Mouse (Mus musculus): ENCODE measurements around the gene Bcam. TPM values are rescaled to one million over a fixed set of nuclear protein-coding genes. Genes with fewer than 3 reads are reported as not detected.

Bcam gene
- polyA plus RNA-seq, 1 experiment, result 829 TPM

DNA sequence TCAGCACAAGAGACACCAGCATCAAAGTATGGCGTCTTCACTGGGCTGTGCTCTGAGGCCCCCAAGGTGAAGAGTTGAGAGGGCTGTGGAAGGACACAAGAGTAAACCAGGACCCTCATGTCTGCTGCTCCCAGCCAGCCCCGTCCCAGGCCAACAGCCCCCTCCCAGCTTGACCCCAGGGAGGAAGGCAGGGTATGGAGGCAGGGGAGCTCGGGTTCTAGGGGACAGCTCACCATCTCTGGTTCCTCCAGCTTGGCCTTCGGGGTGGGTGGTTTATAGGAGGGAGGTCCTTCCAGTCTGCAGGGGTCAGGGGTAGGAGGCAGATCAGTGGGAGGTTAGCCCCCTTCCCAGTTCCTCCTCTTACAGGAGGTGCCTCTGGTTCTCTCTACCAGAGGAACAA, 51.6 kb downstream of the Bcam start:
- H3K4me1 ChIP-seq (ENCODE audit: control insufficient read depth, insufficient read depth, low read length), result peaks cover 5% of the 10 kb centered on the region; the same call in 1 of the 2 replicates
- TF ChIP-seq CTCF (IDR thresholded peaks at IDR 0.05; ENCODE audit: insufficient read depth, low read length), result no peak
- TF ChIP-seq POLR2A (IDR thresholded peaks at IDR 0.05; ENCODE audit: borderline replicate concordance, extremely low read depth, low read depth, low read length), result no peak
- no peak for DNase-seq
- WGBS, result 88% methylated on average over 4 of the region's 4 CpGs
- H3K4me3 ChIP-seq (replicated peaks; ENCODE audit: extremely low read depth, low read depth, low read length), result no peak overlapping the region

DNA sequence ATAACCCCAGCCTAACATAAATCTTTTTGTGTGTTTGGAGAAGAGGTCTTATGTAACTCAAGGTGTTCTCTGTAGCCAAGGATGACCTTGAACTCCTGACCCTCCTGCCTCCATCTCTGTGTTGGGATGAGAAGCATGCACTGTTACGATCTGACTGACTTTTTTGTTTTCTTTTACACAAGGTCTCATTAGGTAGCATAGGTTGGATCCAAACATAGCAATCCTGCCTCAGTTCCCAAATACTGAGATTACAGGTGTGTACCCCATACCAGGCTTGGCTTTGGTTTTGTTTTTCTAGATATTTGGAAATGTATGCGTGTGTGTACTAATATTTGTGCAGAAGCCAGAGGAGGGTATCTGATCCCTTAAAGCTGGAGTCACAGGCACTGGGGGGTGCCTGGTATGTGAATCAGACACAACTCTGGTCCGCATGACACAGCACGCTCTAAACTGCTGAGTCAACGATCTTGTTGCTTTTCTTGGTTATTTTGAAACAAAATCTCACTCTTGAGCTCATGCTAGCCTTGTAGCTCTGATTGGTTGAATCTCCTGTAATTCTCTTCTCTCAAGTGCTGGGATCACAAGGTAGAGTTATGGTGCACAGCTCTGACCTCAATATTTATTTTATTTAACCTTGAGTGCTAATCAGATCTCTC, 52.4 kb downstream of the Bcam start:
- WGBS, result 89% methylated on average over 5 of the region's 5 CpGs
- Histone ChIP-seq H3K4me3 (replicated peaks; ENCODE audit: extremely low read depth, low read depth, low read length) (no peak overlapping the region), H3K4me1 (ENCODE audit: control insufficient read depth, insufficient read depth, low read length) (peaks cover 5% of the 10 kb centered on the region; the same call in 1 of the 2 replicates)
- no peak for DNase-seq
- TF ChIP-seq CTCF (IDR thresholded peaks at IDR 0.05; ENCODE audit: insufficient read depth, low read length), result no peak
- no peak for TF ChIP-seq POLR2A (IDR thresholded peaks at IDR 0.05; ENCODE audit: borderline replicate concordance, extremely low read depth, low read depth, low read length)

DNA sequence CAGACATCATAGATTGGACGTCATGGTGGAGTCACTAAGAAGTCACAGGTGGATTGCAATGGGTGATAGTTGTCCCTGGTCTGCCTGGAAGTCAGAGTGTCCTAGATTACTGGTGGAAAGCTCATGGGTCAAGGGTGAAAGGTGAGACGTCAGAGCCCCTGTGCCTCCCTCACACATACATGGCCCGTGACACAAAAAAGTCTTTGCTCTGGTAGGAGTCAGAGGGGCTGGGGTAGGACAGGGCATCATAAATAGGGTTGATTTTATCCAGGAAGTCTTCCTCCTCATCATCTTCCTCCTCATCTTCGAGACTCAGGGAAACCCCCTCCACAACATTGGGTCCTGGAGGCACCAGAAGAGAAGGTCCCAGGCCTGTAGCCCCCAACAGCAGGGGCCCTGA, 53.5 kb downstream of the Bcam start:
- no peak overlapping the region for H3K4me3 ChIP-seq (replicated peaks; ENCODE audit: extremely low read depth, low read depth, low read length)
- H3K4me1 ChIP-seq (ENCODE audit: control insufficient read depth, insufficient read depth, low read length), result peaks cover 3% of the 10 kb centered on the region; the same call in 1 of the 2 replicates
- 77% methylated on average over 4 of the region's 4 CpGs for WGBS
- no peak for DNase-seq
- no peak for TF ChIP-seq POLR2A (IDR thresholded peaks at IDR 0.05; ENCODE audit: borderline replicate concordance, extremely low read depth, low read depth, low read length)
- TF ChIP-seq CTCF (IDR thresholded peaks at IDR 0.05; ENCODE audit: insufficient read depth, low read length), result no peak

DNA sequence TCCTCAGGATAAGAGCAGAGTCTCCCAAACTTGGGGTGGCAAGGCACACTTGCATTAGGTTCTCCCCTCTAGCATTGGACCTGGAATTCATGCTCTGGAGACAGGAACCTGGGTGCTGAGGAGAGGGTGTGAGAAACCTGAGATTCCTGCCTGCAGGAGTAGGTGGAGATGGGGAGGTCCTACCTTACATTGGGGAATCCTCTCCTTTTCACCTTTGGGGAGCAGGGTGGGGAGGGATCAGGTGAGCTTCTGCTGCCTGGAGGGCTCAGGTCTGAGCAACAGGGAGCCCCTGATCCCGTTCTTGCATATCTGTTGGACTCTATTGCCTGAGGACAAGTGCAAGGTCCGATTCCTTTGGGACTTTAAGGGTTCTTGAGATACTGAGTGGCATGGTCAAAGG, 54.0 kb downstream of the Bcam start:
- 70% methylated on average over 2 of the region's 2 CpGs for WGBS
- no peak for TF ChIP-seq POLR2A (IDR thresholded peaks at IDR 0.05; ENCODE audit: borderline replicate concordance, extremely low read depth, low read depth, low read length)
- TF ChIP-seq CTCF (IDR thresholded peaks at IDR 0.05; ENCODE audit: insufficient read depth, low read length), result no peak
- H3K4me1 ChIP-seq (ENCODE audit: control insufficient read depth, insufficient read depth, low read length), result peaks cover 3% of the 10 kb centered on the region; the same call in 1 of the 2 replicates
- DNase-seq, result no peak
- H3K4me3 ChIP-seq (replicated peaks; ENCODE audit: extremely low read depth, low read depth, low read length), result no peak overlapping the region

DNA sequence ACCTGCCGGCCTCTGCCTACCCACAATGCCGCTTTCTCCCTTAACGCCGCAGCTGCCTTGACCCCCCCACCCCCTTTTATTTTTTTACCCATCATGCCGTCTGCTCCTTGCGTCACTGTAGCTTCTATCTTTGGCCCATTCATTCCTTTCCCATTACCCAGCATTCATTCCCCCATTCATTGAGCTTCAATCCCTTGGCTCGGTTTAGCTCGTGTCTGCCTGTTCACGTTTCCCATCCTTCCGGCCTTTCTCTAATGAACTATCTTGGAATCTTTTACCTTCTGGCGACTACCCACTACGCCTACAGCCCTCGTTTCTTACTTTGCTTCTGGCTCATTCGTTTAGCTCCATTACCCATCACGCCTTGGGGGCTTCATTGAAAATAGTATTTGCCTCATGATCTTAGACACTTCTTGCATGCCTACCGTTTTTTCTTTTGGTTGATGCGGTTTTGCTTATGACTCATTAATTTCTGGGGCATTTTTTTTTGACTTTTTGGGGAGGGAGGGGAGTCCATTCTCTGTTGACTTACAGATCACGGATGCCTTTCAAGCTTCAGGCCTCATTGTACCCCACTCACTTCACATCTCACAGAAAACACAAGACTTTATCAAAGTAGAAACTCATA, 54.6 kb downstream of the Bcam start:
- TF ChIP-seq POLR2A (IDR thresholded peaks at IDR 0.05; ENCODE audit: borderline replicate concordance, extremely low read depth, low read depth, low read length), result no peak
- TF ChIP-seq CTCF (IDR thresholded peaks at IDR 0.05; ENCODE audit: insufficient read depth, low read length), result no peak
- H3K4me1 ChIP-seq (ENCODE audit: control insufficient read depth, insufficient read depth, low read length), result peaks cover 3% of the 10 kb centered on the region; the same call in 1 of the 2 replicates
- peak overlapping the region; percentile 68 for H3K4me3 ChIP-seq (replicated peaks; ENCODE audit: extremely low read depth, low read depth, low read length)
- WGBS, result 5% methylated on average over 18 of the region's 18 CpGs
- DNase-seq, result no peak

DNA sequence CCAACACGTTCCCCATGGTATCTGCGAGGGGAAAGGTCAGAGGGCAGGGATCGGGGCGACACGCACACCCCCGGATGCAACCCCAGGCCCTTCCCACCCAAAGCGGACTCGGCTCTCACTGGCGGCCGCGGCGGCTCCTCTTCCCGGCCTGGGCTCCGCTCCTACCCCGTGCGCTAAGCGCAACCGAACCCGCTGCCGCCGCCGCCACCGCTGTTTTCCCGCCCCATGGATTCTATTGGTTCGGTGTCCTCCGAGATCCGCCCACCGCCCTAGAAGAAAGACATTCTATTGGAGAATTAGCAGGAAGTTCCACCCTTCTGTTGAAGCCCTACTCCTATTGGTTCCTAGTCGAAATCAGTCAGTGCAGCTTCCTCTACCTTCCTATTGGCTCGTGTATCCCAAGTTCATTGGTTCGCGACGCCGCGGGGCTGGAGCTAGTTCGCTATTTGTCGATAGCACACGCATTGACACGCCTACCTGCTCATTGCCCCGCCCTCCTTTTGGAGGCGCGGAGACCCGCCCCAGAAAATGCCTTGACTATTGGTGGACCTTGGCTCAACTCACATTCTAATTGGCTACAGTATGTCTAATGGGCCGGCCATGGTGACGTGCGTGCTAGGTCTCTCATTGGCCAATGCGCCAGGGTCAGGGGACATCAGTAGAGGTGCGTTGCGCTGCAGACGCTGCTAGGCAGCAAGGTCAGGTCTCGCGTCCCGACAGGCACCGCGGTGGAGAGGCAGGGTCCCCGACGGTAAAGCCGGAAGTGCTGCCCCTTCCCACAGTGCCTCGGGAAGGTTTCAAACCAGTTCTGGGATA, 55.4 kb downstream of the Bcam start, which contains the start of gene Tomm40:
Tomm40 (minus strand) TSS at position 200 of the 816 bp plus-strand sequence.
- TF ChIP-seq CTCF (IDR thresholded peaks at IDR 0.05; ENCODE audit: insufficient read depth, low read length) (no peak), POLR2A (IDR thresholded peaks at IDR 0.05; ENCODE audit: borderline replicate concordance, extremely low read depth, low read depth, low read length) (peak; percentile 92; the same call in 1 of the 2 replicates)
- H3K4me1 ChIP-seq (ENCODE audit: control insufficient read depth, insufficient read depth, low read length), result peaks cover 3% of the 10 kb centered on the region; the same call in 1 of the 2 replicates
- DNase-seq, result peak; percentile 98
- WGBS, result under 1% methylated on average over 58 of the region's 59 CpGs
- peak within 1 kb of the TSS; percentile 90 for H3K4me3 ChIP-seq (replicated peaks; ENCODE audit: extremely low read depth, low read depth, low read length)

DNA sequence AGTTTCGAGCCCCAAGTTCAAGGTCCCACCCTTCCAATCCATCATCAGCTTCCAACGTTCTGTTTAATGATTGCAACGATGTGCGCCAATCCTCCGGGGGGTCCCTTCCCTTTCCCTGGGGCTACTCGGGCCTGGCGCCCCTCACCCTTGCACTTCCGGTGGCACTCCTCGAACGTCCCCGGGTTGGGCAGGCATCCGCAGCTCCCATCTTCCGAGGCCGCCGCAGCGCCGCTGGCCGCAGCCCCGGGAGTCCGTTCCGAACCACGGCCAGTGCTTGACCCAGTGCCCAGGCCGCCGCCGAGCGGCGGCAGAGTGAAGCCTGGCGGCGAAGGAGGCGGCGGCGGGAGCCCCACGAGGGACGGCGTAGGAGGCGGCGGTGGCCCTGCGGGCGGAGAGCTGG, 56.0 kb downstream of the Bcam start:
- WGBS, result under 1% methylated on average over 37 of the region's 39 CpGs
- no peak for TF ChIP-seq CTCF (IDR thresholded peaks at IDR 0.05; ENCODE audit: insufficient read depth, low read length)
- TF ChIP-seq POLR2A (IDR thresholded peaks at IDR 0.05; ENCODE audit: borderline replicate concordance, extremely low read depth, low read depth, low read length), result no peak
- peak overlapping the region; percentile 90 for H3K4me3 ChIP-seq (replicated peaks; ENCODE audit: extremely low read depth, low read depth, low read length)
- peaks cover 3% of the 10 kb centered on the region; the same call in 1 of the 2 replicates for H3K4me1 ChIP-seq (ENCODE audit: control insufficient read depth, insufficient read depth, low read length)
- no peak for DNase-seq

DNA sequence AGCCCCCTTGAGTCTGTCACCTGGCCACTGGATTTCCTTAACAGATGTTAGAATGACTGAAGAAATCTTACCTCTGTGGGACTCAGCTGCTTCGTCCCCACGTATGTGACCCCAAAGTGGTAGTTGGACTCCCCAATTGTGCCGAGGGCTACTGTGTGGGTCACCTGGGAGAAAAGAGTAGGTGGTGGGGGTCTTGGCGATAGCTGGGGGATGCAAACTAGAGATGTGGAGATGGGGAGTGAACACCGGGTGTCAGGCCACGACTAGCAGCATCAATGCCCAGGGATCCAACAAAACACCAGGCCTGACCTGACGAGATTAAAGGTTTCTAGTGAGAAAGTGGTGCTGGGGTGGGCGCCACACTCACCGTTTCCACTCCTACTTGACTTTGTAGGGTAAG, 57.2 kb downstream of the Bcam start:
- 85% methylated on average over 9 of the region's 9 CpGs for WGBS
- TF ChIP-seq CTCF (IDR thresholded peaks at IDR 0.05; ENCODE audit: insufficient read depth, low read length) (no peak), POLR2A (IDR thresholded peaks at IDR 0.05; ENCODE audit: borderline replicate concordance, extremely low read depth, low read depth, low read length) (no peak)
- no peak for DNase-seq
- H3K4me3 ChIP-seq (replicated peaks; ENCODE audit: extremely low read depth, low read depth, low read length), result no peak overlapping the region
- H3K4me1 ChIP-seq (ENCODE audit: control insufficient read depth, insufficient read depth, low read length), result peaks cover 3% of the 10 kb centered on the region; the same call in 1 of the 2 replicates

DNA sequence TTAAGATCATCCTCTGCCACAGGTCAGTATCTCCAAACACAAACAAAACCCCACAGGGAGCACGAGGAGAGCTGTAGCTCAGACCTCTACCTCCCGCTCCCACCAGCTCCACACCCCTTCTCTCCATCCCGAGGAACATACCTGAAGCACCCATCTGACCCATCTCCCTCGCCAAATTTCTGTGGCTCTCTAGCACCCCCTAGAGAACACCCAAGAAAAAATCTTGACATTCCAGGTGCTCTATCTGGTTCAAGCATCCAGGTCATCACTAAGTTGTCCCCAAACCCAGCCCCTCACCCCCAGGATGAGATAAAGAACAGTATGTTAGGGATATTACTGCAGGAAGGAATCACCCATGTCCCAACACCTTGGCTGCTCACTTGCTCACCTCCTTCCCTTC, 57.6 kb downstream of the Bcam start:
- Histone ChIP-seq H3K4me1 (ENCODE audit: control insufficient read depth, insufficient read depth, low read length) (peaks cover 3% of the 10 kb centered on the region; the same call in 1 of the 2 replicates), H3K4me3 (replicated peaks; ENCODE audit: extremely low read depth, low read depth, low read length) (no peak overlapping the region)
- 37% methylated on average over 4 of the region's 4 CpGs for WGBS
- TF ChIP-seq POLR2A (IDR thresholded peaks at IDR 0.05; ENCODE audit: borderline replicate concordance, extremely low read depth, low read depth, low read length), result no peak
- no peak for TF ChIP-seq CTCF (IDR thresholded peaks at IDR 0.05; ENCODE audit: insufficient read depth, low read length)
- DNase-seq, result no peak
